Mouse (Mus musculus) liver, embryonic 11.5 days (tissue): ENCODE data around the gene Prx. TPM values are rescaled to one million over a fixed set of nuclear protein-coding genes. Genes with fewer than 3 reads are reported as not detected.

Source experiments
- ATAC-seq: fragments of 200-750 bp; cut with Nextera tagmentation; replicated peaks from 2 replicates; pipeline ENCODE4 v1.8.0; 2017; ENCODE audit warnings: moderate number of reproducible peaks, mild to moderate bottlenecking, moderate TSS enrichment, moderate library complexity; ENCODE audit not compliant: low FRiP score
- DNase-seq: peaks from one replicate; pipeline ENCODE4 v3.0.0-alpha.2; 2017; ENCODE audit warnings: low spot score
- H3K27ac ChIP-seq: fragments of 300-500 bp; sonication (generic); 2 replicates; pipeline ENCODE4 v1.5.1; 2014; ENCODE audit warnings: mild to moderate bottlenecking, low read depth, low read length, control low read depth
- H3K27me3 ChIP-seq: fragments of 300-500 bp; sonication (generic); replicated peaks from 2 replicates; pipeline ENCODE4 v1.6.1; 2014; ENCODE audit warnings: low read length, mixed read lengths; ENCODE audit not compliant: control insufficient read depth, insufficient read depth
- H3K36me3 ChIP-seq: fragments of 300-500 bp; sonication (generic); 2 replicates; pipeline ENCODE4 v1.6.1; 2014; ENCODE audit warnings: mild to moderate bottlenecking, low read length, moderate library complexity, mixed read lengths; ENCODE audit not compliant: control insufficient read depth, insufficient read depth
- H3K4me1 ChIP-seq: fragments of 300-500 bp; sonication (generic); replicated peaks from 2 replicates; pipeline ENCODE4 v1.6.1; 2014; ENCODE audit warnings: low read length, mixed read lengths; ENCODE audit not compliant: control insufficient read depth, insufficient read depth
- H3K4me2 ChIP-seq: fragments of 300-500 bp; sonication (generic); 2 replicates; pipeline ENCODE4 v1.6.1; 2014; ENCODE audit warnings: mild to moderate bottlenecking, control low read depth, moderate library complexity
- H3K4me3 ChIP-seq: fragments of 300-500 bp; sonication (generic); 2 replicates; pipeline ENCODE4 v1.5.1; 2014; ENCODE audit warnings: low read depth, low read length, control low read depth
- H3K9ac ChIP-seq: fragments of 300-500 bp; sonication (generic); 2 replicates; pipeline ENCODE4 v1.6.1; 2014; ENCODE audit warnings: low read depth, low read length, control low read depth
- H3K9me3 ChIP-seq: fragments of 300-500 bp; sonication (generic); 2 replicates; pipeline ENCODE4 v1.6.1; 2016; ENCODE audit warnings: low read length, inconsistent platforms, mixed read lengths; ENCODE audit not compliant: control insufficient read depth
- WGBS: fragments of 180-500 bp; shearing (Covaris S2); extraction: QIAGEN DNeasy Blood & Tissue Kit; methylation state at CpG from one replicate; pipeline ENCODE4 v1.1.7; 2014; 5-methylcytosine and 5-hydroxymethylcytosine counted together
- polyA plus RNA-seq: library from polyadenylated mRNA; unstranded; fragments of >200 nt; fragmentation: Nextera tagmentation; extraction: Ambion mirVana; gene quantifications from 2 replicates; pipeline ENCODE4 v1.2.1, GENCODE M21; 2014

The Prx gene
- polyA plus RNA-seq, 1 experiment from 2014 or later: 0.80 TPM

DNA sequence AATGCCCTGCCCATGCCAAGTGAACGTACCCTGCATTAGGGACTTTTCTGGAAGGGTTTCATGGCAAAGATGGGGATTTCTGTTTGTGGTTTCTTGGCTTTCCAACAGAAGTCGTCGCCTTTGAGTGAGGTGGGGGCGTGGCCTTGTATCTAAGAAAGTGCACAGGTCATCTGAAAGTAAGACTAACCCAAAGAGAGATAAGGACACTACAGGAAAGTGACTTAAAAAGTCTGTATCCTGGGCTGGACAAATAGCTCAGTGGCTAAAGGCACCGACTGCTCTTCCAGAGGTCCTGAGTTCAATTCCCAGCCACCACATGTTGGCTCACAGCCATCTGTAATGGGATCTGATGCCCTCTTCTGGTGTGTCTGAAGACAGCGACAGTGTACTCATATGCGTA is 20.6 kb upstream of the Prx start:
- H3K27ac ChIP-seq: peak overlapping the region; percentile 41
- peaks cover 13% of the 10 kb centered on the region for H3K36me3 ChIP-seq
- 0 out of 2 replicates have a peak overlapping the region, but pooled peaks have one; percentile 18 for H3K4me2 ChIP-seq
- ATAC-seq (no peak), DNase-seq (no peak)
- WGBS: 59% methylated on average over 7 of the region's 7 CpGs
- no peak overlapping the region for H3K4me3 ChIP-seq
- peaks cover 42% of the 10 kb centered on the region for H3K4me1 ChIP-seq
- no peaks in the 10 kb centered on the region for H3K9me3 ChIP-seq
- H3K9ac ChIP-seq: no peak overlapping the region; the same call in 1 of the 2 replicates
- no peaks in the 10 kb centered on the region for H3K27me3 ChIP-seq

DNA sequence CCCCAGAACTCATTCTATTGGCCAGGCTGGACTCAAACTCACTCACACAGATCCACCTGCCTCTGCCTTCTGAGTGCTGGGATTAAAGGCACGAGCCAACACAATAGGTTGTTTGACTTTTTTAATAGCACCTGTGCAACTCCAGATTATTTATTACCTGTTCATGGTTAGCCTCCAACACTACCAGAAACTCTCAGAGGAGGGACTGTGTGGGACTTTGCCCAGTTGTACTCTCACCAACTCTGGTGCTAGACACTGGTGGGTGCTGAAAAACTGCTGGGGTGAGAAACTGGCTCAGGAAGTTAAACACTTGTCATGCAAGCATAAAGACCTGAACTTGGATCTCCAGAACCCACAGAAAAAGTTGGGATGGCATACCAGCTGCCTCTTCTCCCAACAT is 19.4 kb upstream of the Prx start:
- H3K27ac ChIP-seq: peak overlapping the region; percentile 89; the same call in 1 of the 2 replicates
- 83% methylated on average over 1 of the region's 1 CpGs for WGBS
- peaks cover 13% of the 10 kb centered on the region for H3K36me3 ChIP-seq
- H3K4me2 ChIP-seq: peak overlapping the region; percentile 43
- H3K9ac ChIP-seq: no peak overlapping the region
- ATAC-seq (no peak), DNase-seq (no peak)
- no peak overlapping the region; the same call in 1 of the 2 replicates for H3K4me3 ChIP-seq
- H3K4me1 ChIP-seq: peaks cover 42% of the 10 kb centered on the region
- H3K9me3 ChIP-seq: no peaks in the 10 kb centered on the region
- H3K27me3 ChIP-seq: no peaks in the 10 kb centered on the region

DNA sequence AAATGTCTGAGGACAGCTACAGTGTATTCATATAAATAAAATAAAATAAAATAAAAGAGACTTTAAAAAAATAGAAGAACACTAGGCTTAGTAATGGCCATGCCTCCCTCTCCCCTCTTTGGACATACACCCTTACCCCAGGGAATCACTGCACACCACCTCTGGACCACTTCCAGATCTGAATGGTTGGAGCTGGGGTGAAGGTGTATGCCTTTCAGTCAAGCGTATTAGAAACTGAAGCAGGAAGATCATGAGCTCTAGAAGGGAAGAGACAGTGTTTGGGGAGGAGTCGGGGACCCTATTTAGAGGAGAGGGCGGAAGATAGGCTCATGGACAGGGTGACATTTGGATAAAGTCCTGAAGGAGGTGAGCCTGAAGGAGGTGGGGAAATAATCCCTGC is 18.6 kb upstream of the Prx start:
- peaks cover 37% of the 10 kb centered on the region for H3K4me1 ChIP-seq
- H3K36me3 ChIP-seq: peaks cover 13% of the 10 kb centered on the region
- H3K9me3 ChIP-seq: no peaks in the 10 kb centered on the region
- H3K9ac ChIP-seq: peak overlapping the region; percentile 55
- DNase-seq: no peak
- ATAC-seq: no peak
- peak overlapping the region; percentile 77 for H3K4me2 ChIP-seq
- H3K27ac ChIP-seq: peak overlapping the region; percentile 89
- peak overlapping the region; percentile 26 for H3K4me3 ChIP-seq
- no peaks in the 10 kb centered on the region for H3K27me3 ChIP-seq
- 70% methylated on average over 3 of the region's 3 CpGs for WGBS

DNA sequence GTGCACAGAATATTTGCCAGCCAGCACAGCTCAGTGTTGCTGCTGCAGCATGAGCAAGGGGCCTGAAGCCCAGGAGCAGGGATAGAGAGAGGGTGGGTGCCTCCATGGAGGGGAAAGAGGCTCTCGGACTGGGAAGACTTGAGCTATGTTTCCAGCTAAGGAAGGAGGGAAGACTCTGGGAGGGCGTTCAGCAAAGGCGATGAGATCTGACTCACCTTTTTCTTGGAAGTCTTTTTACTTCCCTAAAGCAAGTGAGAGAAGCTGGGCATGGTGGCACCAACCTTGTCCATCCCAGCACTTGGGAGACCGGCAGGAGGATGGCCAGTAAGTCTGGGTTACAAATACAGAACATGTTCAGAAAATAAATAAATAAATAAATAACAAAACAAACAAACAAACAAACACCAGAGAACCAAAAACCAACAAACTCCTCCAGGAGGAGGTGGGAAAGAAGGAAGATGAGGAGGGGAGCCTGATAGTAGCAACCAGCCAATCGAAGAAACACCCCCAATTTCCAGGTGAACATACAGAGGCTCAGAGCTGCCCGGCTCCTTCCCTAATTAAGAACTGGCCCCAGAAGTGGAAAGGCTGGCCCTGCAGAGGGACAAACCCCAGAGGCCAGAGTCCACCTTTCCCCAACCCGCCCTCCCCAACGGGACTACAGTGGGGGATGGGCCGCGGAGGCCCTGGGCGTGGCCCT is 18.0 kb upstream of the Prx start:
- peak overlapping the region; percentile 89 for H3K27ac ChIP-seq
- peak overlapping the region; percentile 77 for H3K4me2 ChIP-seq
- peak; percentile 91 for DNase-seq
- H3K9me3 ChIP-seq: no peaks in the 10 kb centered on the region
- no peak for ATAC-seq
- H3K36me3 ChIP-seq: peaks cover 11% of the 10 kb centered on the region
- peak overlapping the region; percentile 55 for H3K9ac ChIP-seq
- H3K27me3 ChIP-seq: no peaks in the 10 kb centered on the region
- WGBS: 15% methylated on average over 11 of the region's 11 CpGs
- H3K4me3 ChIP-seq: peak overlapping the region; percentile 26
- peaks cover 35% of the 10 kb centered on the region for H3K4me1 ChIP-seq

DNA sequence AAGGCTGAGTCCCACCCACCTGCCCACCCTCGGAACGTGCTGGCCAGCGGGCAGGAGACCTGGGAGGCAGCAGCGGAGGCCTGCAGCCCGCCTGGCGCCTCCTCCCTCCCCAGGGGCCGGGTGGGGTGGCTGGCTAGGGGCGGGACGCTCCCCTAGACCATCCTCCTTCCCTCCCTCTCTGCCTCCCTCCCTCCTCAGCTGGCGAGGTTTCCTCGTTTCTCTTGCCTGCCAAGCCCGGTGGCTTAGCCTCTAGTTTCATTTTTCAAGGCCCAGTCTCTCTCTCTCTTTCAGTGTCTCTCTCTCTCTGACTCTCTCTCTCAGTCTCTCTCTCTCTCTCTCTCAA is 17.5 kb upstream of the Prx start:
- Histone ChIP-seq H3K27ac (peak overlapping the region; percentile 89), H3K4me2 (peak overlapping the region; percentile 77), H3K4me3 (peak overlapping the region; percentile 26), H3K9ac (peak overlapping the region; percentile 55), H3K9me3 (no peaks in the 10 kb centered on the region), H3K36me3 (peaks cover 6% of the 10 kb centered on the region), H3K4me1 (peaks cover 33% of the 10 kb centered on the region), H3K27me3 (no peaks in the 10 kb centered on the region)
- WGBS: 0% methylated on average over 12 of the region's 12 CpGs
- DNase-seq (no peak), ATAC-seq (peak; percentile 95)

DNA sequence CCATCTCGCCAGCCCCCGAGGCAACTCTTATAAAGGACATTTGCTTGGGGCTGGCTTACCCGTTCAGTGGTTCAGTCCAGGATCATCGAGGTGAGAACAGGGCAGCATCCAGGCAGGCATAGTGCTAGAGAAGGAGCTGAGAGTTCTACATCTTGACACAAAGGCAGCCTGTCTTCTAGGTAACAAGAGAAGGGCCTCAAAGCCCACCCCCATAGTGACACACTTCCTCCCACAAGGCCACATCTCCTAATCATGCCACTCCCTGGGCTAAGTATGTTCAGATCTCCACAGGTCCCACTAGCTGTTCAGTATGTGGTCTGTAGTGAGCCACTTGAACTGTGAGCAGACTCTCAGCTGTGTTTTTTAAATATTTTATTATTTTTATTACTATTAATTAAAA is 15.3 kb upstream of the Prx start:
- 82% methylated on average over 4 of the region's 4 CpGs for WGBS
- DNase-seq (no peak), ATAC-seq (no peak)
- H3K36me3 ChIP-seq: no peaks in the 10 kb centered on the region
- H3K9me3 ChIP-seq: no peaks in the 10 kb centered on the region
- no peak overlapping the region for H3K9ac ChIP-seq
- no peak overlapping the region for H3K4me3 ChIP-seq
- peaks cover 34% of the 10 kb centered on the region for H3K4me1 ChIP-seq
- H3K4me2 ChIP-seq: no peak overlapping the region
- no peaks in the 10 kb centered on the region for H3K27me3 ChIP-seq
- no peak overlapping the region for H3K27ac ChIP-seq

DNA sequence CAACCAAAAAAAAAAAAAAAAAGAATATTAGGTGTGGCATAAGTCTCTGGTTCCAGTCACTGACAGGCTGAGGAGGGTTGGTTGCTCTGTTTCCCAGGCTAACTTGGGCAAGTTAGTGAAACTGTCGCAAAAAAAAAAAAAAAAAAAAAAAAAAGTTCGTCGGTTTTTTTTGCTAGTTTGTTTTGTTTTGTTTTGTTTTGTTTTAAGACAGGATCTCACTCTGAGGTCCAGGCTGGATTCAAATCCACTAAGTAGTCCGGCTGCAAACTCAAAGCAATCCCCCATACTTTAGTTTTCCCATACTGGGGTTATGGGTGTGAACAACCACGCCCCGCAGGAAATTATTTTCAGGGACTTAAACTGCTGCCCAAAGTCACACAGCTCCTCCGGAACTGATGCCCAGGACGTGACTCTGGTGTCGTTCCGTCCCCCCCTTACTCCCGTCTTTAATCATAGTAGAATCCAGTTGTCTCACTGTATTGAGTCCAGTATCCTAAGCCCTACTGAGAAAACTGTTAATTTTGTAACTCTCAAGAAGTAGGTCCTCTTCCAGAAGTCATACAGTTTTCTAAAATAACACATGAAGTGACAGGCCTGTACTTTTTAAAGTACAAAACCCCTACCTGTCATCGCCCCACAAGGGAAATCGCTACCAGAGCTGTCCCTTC is 12.9 kb upstream of the Prx start:
- ATAC-seq (no peak), DNase-seq (no peak)
- Histone ChIP-seq H3K9ac (peak overlapping the region; percentile 86), H3K27ac (peak overlapping the region; percentile 97), H3K4me3 (peak overlapping the region; percentile 84), H3K4me1 (peaks cover 41% of the 10 kb centered on the region), H3K4me2 (peak overlapping the region; percentile 94), H3K9me3 (no peaks in the 10 kb centered on the region), H3K36me3 (peaks cover 8% of the 10 kb centered on the region; the same call in 1 of the 2 replicates), H3K27me3 (no peaks in the 10 kb centered on the region)
- 3% methylated on average over 13 of the region's 13 CpGs for WGBS

DNA sequence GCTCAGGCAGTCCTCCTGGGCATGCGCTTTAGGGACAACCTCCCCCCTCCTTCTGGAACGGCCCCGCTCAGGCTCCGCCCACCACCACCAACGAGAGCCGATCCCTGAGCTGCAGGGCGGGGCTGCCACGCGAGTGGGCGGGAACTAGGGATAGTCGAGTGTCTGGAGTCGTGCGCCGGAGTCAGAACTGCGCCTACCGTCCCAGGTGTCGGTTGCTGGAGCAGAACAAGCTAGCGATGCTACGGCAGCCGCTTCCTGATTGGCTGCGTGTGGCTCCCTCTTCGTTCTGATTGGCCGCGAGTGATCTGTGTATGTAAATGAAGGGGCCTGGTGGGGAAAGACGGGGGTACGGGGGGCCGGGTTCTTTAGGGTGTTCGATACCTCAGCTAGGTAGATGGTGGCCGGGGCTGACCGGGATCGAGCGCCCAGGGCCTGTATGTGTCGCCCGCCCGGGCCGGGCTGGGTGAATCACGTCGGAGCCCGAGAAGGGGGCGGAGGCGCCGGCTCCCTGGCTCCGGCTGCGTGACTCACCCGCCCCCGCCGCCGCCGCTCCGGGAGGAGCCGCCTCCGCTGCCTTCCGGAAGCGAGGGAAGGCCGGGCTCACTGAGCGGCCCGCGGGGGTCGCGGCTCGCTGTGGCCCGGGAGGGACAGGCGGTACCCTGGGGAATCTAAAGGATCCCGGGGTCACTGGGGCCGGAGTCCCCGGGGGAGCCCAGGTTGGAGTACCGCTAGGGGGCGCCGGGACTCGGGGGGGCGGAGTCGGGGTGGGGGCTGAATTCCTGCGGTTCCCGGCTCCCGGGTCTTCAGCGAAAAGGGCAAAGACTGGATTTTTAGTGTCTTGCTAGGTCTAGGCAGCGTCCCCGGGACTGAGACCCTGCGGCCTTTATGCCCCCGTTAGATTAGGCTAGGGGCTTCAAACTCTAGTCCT is 12.1 kb upstream of the Prx start, which contains the start of gene Sertad1:
Sertad1 (plus strand) TSS at position 141 of the 928 bp plus-strand sequence.
- under 1% methylated on average over 77 of the region's 80 CpGs for WGBS
- peaks cover 46% of the 10 kb centered on the region for H3K4me1 ChIP-seq
- H3K9me3 ChIP-seq: no peaks in the 10 kb centered on the region
- H3K36me3 ChIP-seq: peaks cover 8% of the 10 kb centered on the region; the same call in 1 of the 2 replicates
- peak within 1 kb of the TSS; percentile 97 for H3K27ac ChIP-seq
- H3K27me3 ChIP-seq: no peaks in the 10 kb centered on the region
- peak; percentile 85 for ATAC-seq
- peak; percentile 100 for DNase-seq
- H3K4me2 ChIP-seq: peak within 1 kb of the TSS; percentile 94
- H3K4me3 ChIP-seq: peak within 1 kb of the TSS; percentile 84
- H3K9ac ChIP-seq: peak within 1 kb of the TSS; percentile 86
